Mouse (Mus musculus) 416B (cell line): ENCODE data around the gene Tut7.
"Not testable (repeated sequence)": the region's sequence is repeated elsewhere in the genome, so short reads cannot be mapped to it uniquely, and the experiment has no call there.

ENCODE experiments used
- DNase-seq: peaks from one replicate; pipeline ENCODE4 v3.0.0; 2011; ENCODE audit warnings: low read depth

The Tut7 gene

DNA sequence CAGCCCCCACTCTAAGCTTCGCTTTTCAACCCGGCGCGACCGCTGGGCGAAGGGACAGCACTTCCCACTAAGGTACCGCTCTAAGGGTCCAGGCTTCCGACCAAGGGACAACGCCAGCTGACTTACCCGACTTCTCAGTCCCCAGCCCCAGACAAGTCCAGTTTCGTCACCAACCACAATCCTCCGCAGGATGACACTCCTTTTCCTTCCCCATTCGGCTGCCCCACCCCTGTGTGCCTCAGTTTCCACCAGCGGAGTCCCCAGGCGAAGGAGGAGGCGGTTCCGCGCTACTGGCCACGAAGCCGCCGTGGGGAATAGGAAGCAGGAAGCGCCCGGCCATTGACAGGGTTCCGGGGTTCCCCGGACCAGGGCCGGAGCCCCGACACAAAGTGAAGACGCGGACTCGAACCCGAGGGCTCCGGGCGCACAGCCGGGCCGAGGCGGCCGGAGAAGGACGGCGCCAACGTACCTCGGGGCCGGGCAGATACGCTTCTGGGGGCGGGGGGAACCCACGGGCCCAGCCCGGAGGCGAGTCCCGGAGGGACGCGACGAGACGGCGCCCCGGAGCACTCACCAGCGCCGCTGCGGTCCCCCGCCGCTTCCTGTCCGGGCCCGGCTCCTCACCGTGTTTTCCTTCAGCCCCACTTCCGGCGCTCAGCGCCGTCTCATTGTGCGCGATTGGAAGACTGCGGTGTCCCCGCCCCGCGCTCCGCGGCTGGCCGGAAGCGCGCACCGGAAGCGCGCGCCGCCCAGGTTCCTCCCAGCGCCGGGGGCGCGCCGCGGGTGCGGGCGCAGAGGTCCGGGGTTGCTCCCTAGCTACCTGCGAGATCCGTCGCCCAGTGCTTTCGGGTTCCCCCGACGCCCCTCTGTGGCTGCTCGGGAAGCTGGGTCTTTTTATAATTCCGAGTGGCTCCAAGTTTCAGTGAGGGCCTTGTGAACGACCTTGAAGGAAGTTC, at the start of gene Tut7:
Tut7 (minus strand) TSS at position 641 of the 956 bp plus-strand sequence.
- peak; percentile 93 for DNase-seq

DNA sequence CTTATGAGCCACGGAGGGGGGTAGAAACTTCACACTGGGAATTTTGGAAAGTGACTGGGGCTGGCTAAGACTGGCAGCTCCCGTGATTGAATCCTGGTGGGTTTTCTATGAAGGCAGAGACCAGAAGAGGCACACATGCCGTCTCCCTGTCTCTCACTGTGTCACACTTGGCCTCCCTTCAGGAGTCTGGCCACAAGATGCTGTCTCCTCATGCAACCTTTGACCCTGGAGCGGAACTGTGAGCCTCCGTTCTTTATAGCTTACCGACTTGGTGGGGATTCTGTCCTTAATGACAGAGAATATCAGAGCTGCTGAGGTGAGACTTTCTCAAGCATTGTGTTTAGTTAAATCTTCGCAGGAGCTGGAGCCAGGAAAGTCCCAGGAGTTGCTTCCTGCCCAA, 49.5 kb upstream of the Tut7 start:
- no peak for DNase-seq

DNA sequence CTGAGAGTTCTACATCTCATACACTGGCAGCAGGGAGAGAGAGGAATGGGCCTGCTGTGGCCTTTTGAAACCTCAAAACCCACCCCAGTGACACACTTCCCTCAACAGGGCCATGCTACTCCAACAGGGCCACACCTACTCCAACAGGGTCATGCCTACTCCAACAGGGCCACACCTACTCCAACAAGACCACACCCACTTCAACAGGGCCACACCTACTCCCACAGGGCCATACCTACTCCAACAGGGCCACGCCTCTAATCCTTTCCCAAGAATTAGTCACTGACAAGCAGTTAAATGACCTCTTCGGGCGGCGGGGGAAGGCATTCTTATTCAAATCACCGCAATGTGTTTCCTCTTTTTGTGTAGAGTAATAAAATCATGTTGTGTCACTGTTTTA, 47.1 kb upstream of the Tut7 start:
- DNase-seq = peak; percentile 36

DNA sequence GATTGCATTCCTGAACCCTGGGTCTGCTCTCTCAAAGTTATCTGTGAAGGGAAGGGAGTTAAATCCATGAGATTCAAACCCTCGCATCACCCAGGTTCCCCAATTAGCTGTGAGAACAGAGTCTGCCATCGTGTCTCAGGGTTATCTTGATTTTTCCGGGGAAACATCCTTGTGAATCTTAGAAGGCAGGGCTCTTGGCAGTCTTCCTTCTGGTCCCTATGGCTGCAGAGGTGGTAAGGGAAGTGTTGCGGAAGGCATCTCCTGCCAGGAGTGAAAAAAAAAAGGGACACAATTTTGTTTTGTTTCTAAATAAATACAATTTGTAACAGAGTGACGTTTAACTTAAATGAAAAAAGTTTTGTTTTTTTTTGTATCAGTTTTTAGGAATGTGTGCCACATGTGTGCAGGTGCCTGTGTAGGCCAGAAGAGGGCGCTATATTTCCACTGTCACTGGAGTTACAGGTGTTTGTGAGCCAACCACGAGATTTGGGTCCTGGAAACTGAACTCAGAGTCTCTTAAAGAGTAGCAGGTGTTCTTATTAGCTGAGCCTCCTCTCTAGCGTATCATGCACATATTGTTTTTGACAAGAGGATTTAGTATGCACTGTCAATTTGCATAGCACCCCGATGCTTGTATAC, 45.2 kb upstream of the Tut7 start:
- DNase-seq = no peak

DNA sequence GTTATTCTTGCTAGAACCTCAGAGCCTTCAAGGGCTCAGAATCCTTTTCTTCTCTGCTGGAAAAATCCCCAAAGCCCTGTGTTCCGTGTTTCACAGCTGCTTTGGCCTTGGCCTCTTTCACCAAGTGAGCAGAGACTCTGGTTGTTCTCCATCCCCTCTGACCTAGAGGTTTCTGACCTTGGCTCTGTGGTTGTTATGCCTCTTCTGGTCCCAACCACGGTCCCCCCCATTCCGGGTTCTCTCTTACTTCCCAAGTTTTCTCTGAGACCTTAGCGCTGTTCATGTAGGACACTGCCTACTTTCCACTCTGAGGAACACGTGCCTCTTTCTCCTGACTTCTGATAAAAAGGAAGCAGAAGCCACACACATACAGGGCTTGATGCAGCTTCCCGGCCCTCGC, 44.2 kb upstream of the Tut7 start:
- no peak for DNase-seq

DNA sequence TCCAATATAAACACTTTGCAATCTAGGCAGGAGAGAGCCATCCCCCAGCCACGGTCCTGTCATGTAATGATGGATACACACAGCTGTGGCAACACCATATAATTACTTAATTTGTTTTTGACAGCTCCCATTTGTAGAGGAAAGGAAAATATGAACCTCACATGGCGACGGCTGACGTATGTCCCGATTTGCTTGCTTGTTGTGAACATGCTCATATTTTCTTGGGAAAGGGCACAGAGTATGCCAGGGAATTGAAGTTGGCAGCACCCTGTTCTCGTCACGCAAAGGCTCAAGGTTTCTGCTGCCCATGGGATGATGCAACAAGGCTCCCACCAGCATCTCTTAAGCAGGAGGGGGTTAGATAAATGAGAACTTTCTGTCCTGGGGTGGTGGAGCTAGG, 36.6 kb upstream of the Tut7 start:
- no peak for DNase-seq

DNA sequence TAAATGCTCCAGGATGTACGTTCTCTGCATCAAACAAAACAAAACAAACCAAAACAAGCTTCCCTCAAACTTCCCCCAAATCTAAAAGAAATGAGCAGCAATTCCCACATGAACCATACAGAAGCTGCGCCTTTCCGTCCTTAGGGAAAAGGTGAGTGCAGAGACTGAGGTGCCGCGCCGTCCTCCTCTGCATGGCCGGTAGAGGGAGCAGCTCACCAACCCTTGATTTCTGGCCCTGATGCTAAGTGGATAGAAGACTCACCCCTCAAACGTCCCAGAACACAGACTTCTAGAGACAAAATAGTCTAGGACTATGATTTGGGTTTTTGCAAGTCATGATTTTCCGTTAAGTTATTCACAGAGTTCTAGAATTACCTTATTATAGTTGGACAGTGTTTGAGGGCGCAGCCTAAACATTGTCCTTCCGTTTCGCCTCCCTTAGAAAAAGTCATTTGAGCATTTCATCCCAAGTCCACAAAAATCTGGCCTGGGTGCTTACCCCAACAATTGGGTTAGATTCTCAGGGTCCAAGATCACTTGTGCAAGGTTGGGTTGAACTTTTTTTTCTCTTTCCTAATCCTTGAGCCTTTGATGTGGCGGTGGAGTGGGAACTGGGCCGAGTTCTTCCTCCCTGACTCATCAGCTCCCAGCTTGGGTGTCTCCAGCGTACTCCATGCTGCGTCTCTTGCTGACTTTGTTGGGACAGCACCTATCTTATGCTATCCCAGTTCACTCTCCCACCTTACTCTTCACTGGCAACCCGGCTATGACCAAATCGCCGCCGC, 33.5 kb upstream of the Tut7 start:
- peak; percentile 62 for DNase-seq

DNA sequence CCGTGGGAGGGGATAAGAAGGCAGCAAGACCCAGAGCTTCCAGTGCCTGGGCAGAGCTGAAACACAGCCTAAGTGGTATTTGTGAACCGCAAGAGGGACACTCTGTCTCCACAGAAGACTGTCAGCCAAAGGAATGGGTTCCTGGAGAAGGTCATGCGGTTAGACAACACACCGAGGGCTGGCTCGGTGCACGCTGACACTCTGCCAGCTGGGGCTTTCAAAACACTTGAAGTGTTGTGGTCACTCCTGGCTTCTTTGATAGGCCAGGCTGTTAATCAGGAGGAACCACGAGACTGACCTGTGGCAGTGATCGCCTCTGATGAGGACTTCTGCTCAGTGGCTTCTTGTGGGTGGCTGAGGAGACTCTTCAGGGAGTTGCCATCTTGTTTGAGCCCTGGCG, 30.5 kb upstream of the Tut7 start:
- peak; percentile 93 for DNase-seq

DNA sequence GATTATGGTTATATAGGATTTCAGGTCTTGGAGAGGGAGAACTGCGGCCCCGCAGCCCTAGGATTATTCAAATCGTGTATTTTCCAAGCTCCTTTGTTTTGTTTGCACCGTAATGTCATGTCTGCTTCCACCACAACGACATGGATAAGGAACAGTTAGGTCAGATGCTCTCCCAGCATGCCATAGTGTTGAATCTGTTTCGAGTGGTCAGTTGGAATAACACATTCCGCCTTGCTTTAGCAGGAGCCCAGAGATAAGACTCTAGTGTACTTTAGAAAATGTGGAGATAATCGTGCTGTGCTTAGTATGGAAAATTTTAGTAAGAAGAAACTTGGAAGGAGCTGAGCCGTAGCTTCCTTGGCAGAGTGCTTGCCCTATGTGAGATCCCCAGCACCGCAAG, 27.4 kb upstream of the Tut7 start:
- no peak for DNase-seq

DNA sequence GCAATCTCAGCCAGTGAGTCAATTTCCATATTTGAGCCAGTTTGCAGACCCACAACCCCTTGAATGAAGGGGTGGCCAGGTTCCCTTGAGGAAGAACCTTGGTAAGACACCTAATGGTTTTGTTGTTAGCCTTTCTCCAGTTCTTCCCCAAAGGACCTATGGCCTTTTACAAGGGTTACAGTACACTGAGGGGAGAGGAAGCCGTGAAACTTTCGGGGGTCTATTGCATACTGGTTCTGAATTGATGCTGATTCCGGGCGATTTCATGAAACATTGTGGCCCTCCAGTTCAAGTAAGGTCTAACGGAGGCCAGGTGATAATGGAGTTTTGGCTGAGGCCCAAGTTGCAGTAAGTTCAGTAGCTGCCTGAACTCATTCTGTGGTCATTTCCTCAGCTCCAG, 21.7 kb upstream of the Tut7 start:
- DNase-seq = no peak

DNA sequence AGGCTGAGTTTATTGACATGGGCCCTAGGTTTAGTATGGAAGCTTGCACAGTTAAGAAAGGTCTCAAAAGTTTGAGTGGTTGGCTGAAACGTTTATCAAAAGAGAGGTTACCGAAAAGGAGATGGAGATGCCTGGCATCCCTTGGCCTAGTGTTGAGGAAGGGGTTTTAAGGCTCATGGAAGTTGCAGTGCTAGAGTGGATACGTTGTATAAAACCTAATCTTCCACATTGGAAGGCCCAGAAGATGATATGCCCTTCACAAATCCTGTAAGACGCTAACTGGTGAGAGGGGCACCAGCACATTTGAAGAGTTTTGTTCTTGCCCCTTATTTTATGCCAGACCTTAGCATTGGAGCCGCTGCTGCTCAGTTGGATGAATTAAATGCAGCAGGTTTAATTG, 21.0 kb upstream of the Tut7 start:
- DNase-seq = no peak

DNA sequence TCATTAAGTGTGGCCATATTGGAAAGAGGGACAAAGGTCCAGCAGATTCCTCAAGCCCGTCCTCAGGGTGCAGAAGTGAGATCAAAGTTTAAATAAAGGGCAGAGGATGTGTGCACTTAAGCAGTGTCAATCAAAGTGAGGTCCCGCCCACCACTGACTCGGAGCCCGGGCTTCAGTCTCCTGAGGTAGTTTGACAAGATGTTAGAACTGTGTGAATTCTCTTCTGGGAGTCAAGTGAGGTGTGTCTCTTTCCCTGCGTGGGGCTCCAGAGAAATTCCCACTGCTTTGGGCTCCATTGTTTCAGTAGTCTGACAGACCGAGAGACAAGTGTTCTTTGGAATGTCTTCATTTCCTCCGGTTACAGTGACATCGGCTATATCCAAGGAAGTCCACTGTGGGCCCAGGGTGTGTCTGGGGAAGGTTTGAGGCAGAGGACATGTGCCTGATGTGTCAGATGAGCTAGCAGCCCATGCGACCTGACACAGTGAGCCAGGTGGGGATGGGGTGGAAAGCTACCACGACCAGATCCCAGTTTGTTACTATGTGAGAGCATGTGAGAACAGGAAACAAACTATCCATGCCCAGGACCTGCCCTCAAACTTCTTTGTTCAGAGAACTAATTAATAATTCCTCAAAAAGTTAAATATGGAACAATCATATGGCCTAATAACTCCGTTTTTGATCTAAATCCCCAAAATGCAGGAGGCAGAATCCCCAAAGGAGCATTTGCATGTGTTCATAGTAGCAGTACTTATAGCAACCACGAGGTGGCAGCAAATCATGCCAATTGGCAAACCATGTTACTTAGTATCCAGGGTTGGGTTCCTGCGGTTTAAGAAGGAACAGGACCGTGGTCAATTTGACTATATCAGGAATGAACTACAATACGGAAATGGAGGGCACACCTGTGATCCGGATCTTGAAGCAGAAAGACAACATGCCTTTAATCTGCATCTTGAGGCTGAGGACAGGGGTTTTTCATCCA, 19.6 kb upstream of the Tut7 start:
- DNase-seq = peak; percentile 84

DNA sequence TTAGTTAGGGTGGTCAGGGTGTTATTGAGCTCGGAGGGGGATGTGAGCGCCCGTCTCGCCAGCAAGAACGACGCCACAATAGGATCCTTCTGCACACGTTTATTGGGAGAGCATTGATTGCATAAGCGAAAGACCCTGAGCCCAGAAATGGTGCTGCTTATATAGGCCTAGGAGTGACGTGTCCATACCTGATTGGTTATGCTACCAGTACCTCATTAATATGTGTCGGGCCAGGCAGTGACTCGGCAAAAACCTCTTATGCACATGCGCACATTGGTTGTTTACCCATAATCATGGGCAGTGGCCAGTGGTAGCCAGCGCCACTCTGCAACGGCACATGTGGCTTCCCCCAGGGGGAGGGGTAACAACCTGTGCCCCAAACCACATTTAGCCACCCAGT, 18.8 kb upstream of the Tut7 start:
- not testable (repeated sequence) for DNase-seq

DNA sequence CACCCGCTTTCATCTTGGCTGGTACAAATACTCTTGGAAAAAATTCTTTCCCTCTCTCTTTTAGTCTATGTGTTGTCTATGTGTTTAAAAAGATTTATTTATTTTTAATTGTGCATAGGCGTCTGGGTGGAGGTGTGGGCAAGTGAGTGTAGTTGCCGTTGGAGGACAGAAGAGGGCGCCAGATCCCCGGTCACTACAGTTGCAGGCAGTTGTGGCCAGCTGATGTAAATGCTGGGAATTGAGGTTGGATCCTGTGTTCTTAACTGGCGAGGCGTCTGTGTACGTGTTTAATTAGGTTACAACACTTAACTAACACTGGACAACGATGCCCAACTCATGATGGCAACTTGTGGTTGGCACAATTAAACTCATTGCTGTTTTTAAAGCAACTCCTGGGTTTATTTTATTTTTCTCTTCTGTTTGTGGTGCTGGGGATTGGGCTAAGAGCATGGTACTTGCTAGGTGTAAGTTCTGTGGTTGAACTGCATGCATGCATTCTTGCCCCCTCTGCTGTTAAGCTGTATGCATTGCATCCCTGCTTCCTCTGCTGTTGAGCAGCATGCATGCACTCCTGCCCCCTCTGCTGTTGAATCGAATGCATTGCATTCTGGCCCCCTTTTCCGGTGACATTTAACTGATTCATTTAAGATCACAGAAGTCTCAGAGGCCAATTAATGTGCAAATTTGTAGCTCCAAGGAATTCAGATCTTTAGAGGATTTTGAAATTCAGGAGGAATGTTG, 17.7 kb upstream of the Tut7 start:
- peak; percentile 95 for DNase-seq

DNA sequence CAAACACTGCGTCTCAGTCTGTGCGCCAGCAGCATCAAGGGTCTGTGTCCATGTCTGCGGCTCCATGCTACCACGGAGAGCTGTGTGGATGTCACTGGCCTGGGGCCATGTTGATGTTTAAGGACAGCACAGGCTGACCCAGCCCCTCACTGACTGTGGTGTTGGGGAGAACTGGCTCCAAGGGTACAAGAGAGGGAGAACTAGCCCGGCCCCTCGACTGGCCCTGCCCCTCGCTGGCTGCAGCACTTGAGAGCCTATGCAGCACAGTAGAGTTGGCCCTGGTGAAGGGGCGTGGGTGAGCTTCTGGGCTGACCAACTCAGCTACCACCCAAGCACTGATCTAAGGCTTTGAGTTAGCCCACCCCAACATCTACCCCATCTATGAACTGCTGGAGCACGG, 16.4 kb upstream of the Tut7 start:
- no peak for DNase-seq

DNA sequence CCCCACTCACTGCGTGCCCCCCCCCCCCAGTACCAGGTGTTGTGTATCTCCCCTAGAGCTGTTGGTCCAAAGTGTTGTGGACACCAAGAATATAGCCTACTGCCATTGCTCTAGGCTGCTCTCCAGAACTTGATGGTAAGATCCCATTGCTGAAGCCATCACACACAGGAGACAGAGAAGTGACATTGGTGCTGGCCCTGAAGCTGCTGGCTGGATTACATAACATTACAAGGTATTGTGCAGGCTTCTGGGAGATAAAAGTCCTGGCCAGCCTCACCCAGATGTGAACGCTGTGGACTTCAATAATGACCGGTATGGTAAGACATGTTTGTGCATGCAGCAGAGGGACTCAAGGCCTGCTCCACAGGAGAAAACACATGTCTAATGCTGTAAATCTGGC, 15.5 kb upstream of the Tut7 start:
- no peak for DNase-seq

DNA sequence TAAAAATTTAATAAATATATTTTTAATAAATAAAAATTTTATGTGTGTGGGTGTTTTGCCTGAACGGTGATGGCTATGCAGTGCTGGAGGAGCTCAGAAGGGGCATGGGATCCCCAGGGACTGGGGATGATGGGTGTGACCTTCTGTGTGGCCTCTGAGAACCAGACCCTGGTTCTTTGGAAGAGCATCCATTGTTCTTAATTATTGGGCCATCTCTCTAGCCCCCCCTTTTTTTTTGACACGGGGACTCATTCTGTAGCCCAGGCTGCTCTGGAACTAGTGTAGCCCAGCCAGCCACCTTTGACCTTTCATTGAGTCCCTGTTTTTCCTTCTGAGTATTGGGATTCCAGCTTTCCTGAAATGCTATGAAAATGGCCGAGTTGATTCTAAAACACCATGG, 13.9 kb upstream of the Tut7 start:
- DNase-seq = no peak

DNA sequence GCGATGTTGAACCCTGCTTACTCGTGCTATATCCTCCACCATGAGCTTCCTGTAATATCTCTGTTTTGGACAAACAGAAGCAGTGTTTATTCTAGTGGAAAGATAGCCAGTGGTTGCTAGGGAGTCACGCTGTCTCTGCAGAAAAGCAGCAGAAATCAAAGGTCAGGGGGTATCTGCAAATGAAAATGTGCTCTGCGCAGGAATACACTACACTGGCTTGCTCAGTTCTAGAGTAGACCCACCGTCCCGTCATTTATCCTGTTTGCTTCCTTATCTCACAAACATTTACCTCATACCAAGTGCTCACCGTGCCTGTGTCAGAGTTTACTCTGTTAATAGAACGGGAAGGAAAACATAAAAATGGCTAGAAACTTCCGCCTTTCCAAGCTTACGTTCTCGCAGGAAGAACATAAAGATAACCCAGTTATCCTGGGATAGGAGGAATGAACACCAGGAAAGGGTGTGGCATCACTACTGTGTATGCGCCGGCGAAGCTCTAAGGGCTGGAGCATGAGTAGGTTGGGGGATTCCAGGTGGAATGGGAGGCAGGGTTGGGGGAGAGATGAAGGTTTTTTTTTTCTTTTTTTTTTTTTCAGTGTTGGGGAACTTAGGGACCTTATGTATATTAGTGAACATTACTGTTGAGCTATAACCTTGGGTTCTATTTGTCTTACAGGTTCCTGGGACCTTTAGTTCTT, 13.3 kb upstream of the Tut7 start:
- no peak for DNase-seq

DNA sequence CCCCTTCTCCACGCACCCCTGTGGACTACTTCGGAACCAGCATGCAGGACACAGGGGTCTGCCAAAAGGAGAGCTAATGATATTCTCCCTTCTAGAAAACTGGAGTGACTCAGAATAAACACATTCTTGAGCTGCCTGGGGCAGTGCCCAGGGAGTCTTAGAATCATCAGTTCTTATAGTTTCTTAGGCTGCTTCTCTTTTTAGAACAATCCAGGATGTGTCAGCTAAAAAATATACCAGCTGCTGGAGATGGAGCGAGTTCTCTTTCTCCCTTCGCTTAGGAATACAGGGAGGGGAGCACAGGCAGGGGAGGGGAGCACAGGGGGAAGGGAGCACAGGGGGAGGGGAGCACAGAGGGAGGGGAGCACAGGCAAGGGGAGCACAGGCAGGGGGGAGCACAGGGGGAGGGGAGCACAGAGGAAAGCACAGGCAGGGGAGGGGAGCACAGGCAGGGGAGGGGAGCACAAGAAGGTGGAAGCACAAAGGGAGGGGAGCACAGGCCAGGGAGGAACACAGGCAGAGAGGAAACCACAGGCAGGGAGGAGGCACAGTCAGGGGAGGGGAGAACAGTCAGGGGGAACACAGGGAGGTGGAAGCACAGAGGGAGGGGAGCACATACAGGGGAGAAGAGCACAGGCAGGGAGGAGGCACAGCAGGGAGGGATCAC, 12.0 kb upstream of the Tut7 start:
- DNase-seq = peak; percentile 31

DNA sequence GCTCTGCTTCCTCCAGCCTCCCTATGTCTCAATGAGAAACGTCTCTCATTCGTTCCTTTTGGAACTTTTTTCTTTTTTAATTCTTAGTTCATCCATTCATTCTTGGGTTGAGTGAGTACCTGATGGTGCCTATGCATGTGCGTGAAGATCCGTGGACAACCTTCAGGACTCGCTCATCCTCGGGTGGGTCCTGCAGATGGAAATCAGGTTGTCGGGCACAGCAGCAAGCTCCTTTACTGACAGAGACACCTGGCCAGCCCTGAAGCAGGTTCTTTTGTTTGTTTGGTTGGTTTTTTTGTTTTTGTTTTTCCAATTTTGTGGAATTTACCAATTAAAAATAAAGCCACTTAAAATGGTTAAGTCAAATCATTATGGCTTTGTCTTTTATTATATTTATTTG, 9.9 kb upstream of the Tut7 start:
- DNase-seq = no peak
